Mouse (Mus musculus): ENCODE results near the gene Cops7b.

The Cops7b gene

GRCm38 (mm10) chr1:86652675-86653074 lies 70.0 kb downstream of the Cops7b start:
- in situ Hi-C loops (cut with MboI, MseI): no loop called here

- in situ Hi-C loops (cut with MboI, MseI): no loop called here
These were observed 74.4 kb downstream of the Cops7b start for GRCm38 (mm10) chr1:86657071-86657470.
